Mouse (Mus musculus) CH12.LX (cell line): ENCODE measurements around the gene Rnf144b. TPM values are rescaled to one million over a fixed set of nuclear protein-coding genes. Genes with fewer than 3 reads are reported as not detected.

Source experiments
- DNase-seq: peaks from one replicate; pipeline ENCODE4 v3.0.0-alpha.2; 2013; ENCODE audit errors: extremely low read depth
- H3K27ac ChIP-seq: 2 replicates; pipeline ENCODE4 v1.5.1; 2012; ENCODE audit warnings: low read depth, mild to moderate bottlenecking, control low read depth, moderate library complexity; ENCODE audit not compliant: insufficient read depth
- H3K27me3 ChIP-seq: replicated peaks from 2 replicates; pipeline ENCODE3; 2012; ENCODE audit warnings: inconsistent platforms
- H3K36me3 ChIP-seq, 2 experiments: replicated peaks in 1 of 2; 2 replicates each; pipeline versions ENCODE3 to v1.6.1; 2012; ENCODE audit warnings: inconsistent platforms in 1 of 2, low read length in 1 of 2, mild to moderate bottlenecking in 1 of 2, mixed read lengths in 1 of 2, moderate library complexity in 1 of 2; ENCODE audit not compliant: control insufficient read depth in 1 of 2, insufficient read depth in 1 of 2
- H3K4me1 ChIP-seq, 2 experiments: 2 replicates each; pipeline ENCODE4 v1.6.1; 2012; ENCODE audit warnings: inconsistent platforms in 1 of 2, moderate library complexity in 1 of 2; ENCODE audit not compliant: insufficient read depth in 2 of 2, control insufficient read depth in 1 of 2
- H3K4me2 ChIP-seq: 2 replicates; pipeline ENCODE4 v1.6.1; 2012; ENCODE audit warnings: low read depth, mild to moderate bottlenecking, control low read depth; ENCODE audit not compliant: poor library complexity, insufficient read depth, severe bottlenecking
- H3K4me3 ChIP-seq, 3 experiments: fragments of 150-350 bp in 1 of 3; sonication (generic) in 1 of 3; replicated peaks in 1 of 3; 2 replicates each; pipeline versions ENCODE3 to v1.5.1; 2011 to 2012; ENCODE audit warnings: low read depth in 2 of 3, low read length in 2 of 3, mild to moderate bottlenecking in 2 of 3, moderate library complexity in 2 of 3, control low read depth in 1 of 3, improper control_type of control experiment in 1 of 3, inconsistent platforms in 1 of 3, mixed read lengths in 1 of 3; ENCODE audit not compliant: poor library complexity in 1 of 3
- H3K79me2 ChIP-seq: replicated peaks from 2 replicates; pipeline ENCODE4 v1.6.1; 2012; ENCODE audit warnings: mild to moderate bottlenecking, moderate library complexity; ENCODE audit not compliant: control insufficient read depth, poor library complexity, insufficient read depth, severe bottlenecking; ENCODE audit errors: extremely low read depth
- H3K9ac ChIP-seq: 2 replicates; pipeline ENCODE4 v1.6.1; 2012; ENCODE audit warnings: low read depth, mild to moderate bottlenecking, control low read depth, moderate library complexity; ENCODE audit not compliant: insufficient read depth
- H3K9me3 ChIP-seq: replicated peaks from 2 replicates; pipeline ENCODE3; 2012; ENCODE audit warnings: low read length, inconsistent platforms, mixed read lengths
- BHLHE40 ChIP-seq: IDR thresholded peaks from 2 replicates; pipeline ENCODE4 v1.6.1; 2011; ENCODE audit warnings: mild to moderate bottlenecking, low read depth, low read length, improper control_type of control experiment
- CHD1 ChIP-seq: IDR thresholded peaks from 2 replicates; pipeline ENCODE4 v1.6.1; 2012; ENCODE audit warnings: low read depth, low read length, improper control_type of control experiment, inconsistent platforms
- CHD2 ChIP-seq: IDR thresholded peaks from 2 replicates; pipeline ENCODE4 v1.6.1; 2011; ENCODE audit warnings: low read length, improper control_type of control experiment
- CTCF ChIP-seq, 2 experiments: IDR thresholded peaks in 1 of 2; conservative IDR thresholded peaks in 1 of 2; 2 replicates each; pipeline ENCODE4 v1.5.1; 2011 to 2012; ENCODE audit warnings: low read depth in 2 of 2, low read length in 2 of 2, improper control_type of control experiment in 1 of 2, inconsistent platforms in 1 of 2, mild to moderate bottlenecking in 1 of 2, moderate library complexity in 1 of 2
- ELF1 ChIP-seq: IDR thresholded peaks from 2 replicates; pipeline ENCODE4 v1.6.1; 2014; ENCODE audit warnings: low read depth, mild to moderate bottlenecking, inconsistent platforms, low read length, improper control_type of control experiment
- EP300 ChIP-seq: IDR thresholded peaks from 2 replicates; pipeline ENCODE4 v1.6.1; 2011; ENCODE audit warnings: low read length, improper control_type of control experiment
- KAT2A ChIP-seq: IDR thresholded peaks from 2 replicates; pipeline ENCODE4 v1.6.1; 2012; ENCODE audit warnings: low read length, improper control_type of control experiment, inconsistent platforms; ENCODE audit not compliant: insufficient replicate concordance
- MEF2A ChIP-seq: IDR thresholded peaks from 2 replicates; pipeline ENCODE4 v1.6.1; 2014; ENCODE audit warnings: low read depth, mild to moderate bottlenecking, inconsistent platforms, low read length, improper control_type of control experiment, borderline replicate concordance
- MXI1 ChIP-seq: IDR thresholded peaks from 2 replicates; pipeline ENCODE4 v1.6.1; 2011; ENCODE audit warnings: mild to moderate bottlenecking, low read depth, low read length, improper control_type of control experiment
- PAX5 ChIP-seq: IDR thresholded peaks from 2 replicates; pipeline ENCODE4 v1.6.1; 2012; ENCODE audit warnings: low read length, inconsistent platforms, mixed read lengths
- POLR2A ChIP-seq: IDR thresholded peaks from 2 replicates; pipeline ENCODE4 v1.6.1; 2011; ENCODE audit warnings: low read depth, mild to moderate bottlenecking, improper control_type of control experiment, low read length
- SIN3A ChIP-seq: IDR thresholded peaks from 2 replicates; pipeline ENCODE4 v1.6.1; 2012; ENCODE audit warnings: low read length, improper control_type of control experiment, inconsistent platforms
- SMC3 ChIP-seq: IDR thresholded peaks from 2 replicates; pipeline ENCODE4 v1.6.1; 2011; ENCODE audit warnings: low read depth, low read length, improper control_type of control experiment
- UBTF ChIP-seq: IDR thresholded peaks from 2 replicates; pipeline ENCODE4 v1.6.1; 2012; ENCODE audit warnings: low read depth, mild to moderate bottlenecking, inconsistent platforms, low read length, improper control_type of control experiment, moderate library complexity
- ZKSCAN1 ChIP-seq: IDR thresholded peaks from 2 replicates; pipeline ENCODE4 v1.6.1; 2012; ENCODE audit warnings: low read depth, inconsistent platforms, low read length, improper control_type of control experiment, borderline replicate concordance
- ZMIZ1 ChIP-seq: IDR thresholded peaks from 2 replicates; pipeline ENCODE4 v1.6.1; 2012; ENCODE audit warnings: low read depth, mild to moderate bottlenecking, inconsistent platforms, low read length, improper control_type of control experiment
- dilution Hi-C: fragments of 300-500 bp; cut with MboI; formaldehyde crosslinking; loops from 2 replicates; pipeline ENCODE4 v1.14.3; 2020; ENCODE audit warnings: low sequenced_read_pairs; ENCODE audit not compliant: extremely low pct_unique_long_range_greater_than_20kb, extremely low pct_ligation_motif_present
- in situ Hi-C: fragments of 300-500 bp; cut with MboI; formaldehyde crosslinking; loops from 3 replicates; pipeline ENCODE4 v1.14.3; 2019; ENCODE audit warnings: low sequenced_read_pairs, low pct_ligation_motif_present, low pct_unique_long_range_greater_than_20kb, mixed read lengths
- polyA plus RNA-seq: library from polyadenylated mRNA; unstranded; fragments of >175 nt; gene quantifications from 2 replicates; pipeline ENCODE4 v1.2.1, GENCODE M21; 2012; ENCODE audit warnings: low read depth; ENCODE audit not compliant: insufficient read length
- total RNA-seq, 2 experiments: library from RNA; depleted of rRNA; stranded (reverse); fragments of 300-350 nt in 1 of 2; fragments of >200 nt in 1 of 2; gene quantifications; 2 replicates each; pipeline ENCODE4 v1.2.3; 2012 to 2014

Rnf144b gene
- total and polyA plus RNA-seq, 3 experiments, result not detected

DNA sequence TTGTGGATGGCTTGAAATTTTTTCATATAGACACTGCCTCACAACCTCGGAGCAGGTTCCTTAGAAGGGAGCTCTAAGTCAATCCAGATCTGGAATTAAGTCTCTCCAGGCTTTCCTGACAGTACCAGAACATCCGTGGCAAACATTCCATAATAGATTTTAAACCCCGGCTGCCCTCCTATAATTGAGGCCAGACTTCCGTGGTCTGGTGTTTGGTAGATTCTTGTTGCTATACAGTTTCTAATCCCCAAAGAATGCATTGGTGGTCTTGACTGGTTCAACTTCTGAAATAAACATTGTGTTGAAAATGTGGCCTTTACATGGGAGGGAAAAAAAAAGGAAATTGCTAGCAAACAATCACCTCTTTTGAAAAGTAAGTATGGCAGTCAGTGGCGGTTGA, 30.8 kb downstream of the Rnf144b start:
- H3K9ac ChIP-seq, result no peak overlapping the region
- H3K27ac ChIP-seq, result no peak overlapping the region
- no peaks in the 10 kb centered on the region for H3K79me2 ChIP-seq
- TF ChIP-seq ZKSCAN1 (no peak), MEF2A (no peak), POLR2A (no peak), EP300 (no peak), SIN3A (no peak), MXI1 (no peak), ELF1 (no peak)
- no peak for DNase-seq
- no peaks in the 10 kb centered on the region for H3K27me3 ChIP-seq
- H3K4me2 ChIP-seq, result no peak overlapping the region
- no peak overlapping the region for H3K4me3 ChIP-seq
- H3K36me3 ChIP-seq, result no peaks in the 10 kb centered on the region
- H3K9me3 ChIP-seq, result no peaks in the 10 kb centered on the region
- dilution Hi-C loops, result no loop called here
- in situ Hi-C loops, result no loop called here
- H3K4me1 ChIP-seq, result peaks cover 0 to 6% of the 10 kb centered on the region in 2 experiments; a peak in 1 of 4 replicates

DNA sequence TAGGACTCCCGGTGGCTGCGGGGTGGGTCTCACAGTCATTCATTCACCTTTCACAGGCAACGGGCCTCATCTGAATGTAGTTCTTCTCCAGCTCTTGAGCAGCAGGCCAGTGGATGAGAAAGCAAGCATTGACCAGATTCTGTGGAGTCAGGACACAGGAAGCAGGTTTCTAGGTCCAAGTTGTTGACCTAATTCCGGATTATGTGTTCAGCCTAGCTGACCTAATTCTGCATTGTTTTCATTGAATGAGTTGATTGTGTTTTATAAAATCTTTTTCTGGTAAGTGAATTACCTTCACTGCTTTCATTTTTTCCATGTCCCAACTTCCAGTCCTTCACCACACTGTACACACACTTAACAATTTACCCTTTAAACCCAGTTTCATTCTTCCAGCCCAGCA, 32.4 kb downstream of the Rnf144b start:
- Histone ChIP-seq H3K9ac (no peak overlapping the region), H3K27me3 (no peaks in the 10 kb centered on the region), H3K9me3 (no peaks in the 10 kb centered on the region), H3K4me1 (no peaks in the 10 kb centered on the region), H3K79me2 (no peaks in the 10 kb centered on the region), H3K4me2 (no peak overlapping the region), H3K4me3 (no peak overlapping the region), H3K27ac (no peak overlapping the region), H3K36me3 (no peaks in the 10 kb centered on the region)
- DNase-seq, result no peak
- dilution Hi-C loops (no loop called here), in situ Hi-C loops (no loop called here)
- no peak for TF ChIP-seq EP300
- TF ChIP-seq POLR2A, result no peak
- no peak for TF ChIP-seq UBTF
- no peak for TF ChIP-seq MEF2A
- TF ChIP-seq PAX5, result no peak
- no peak for TF ChIP-seq SIN3A
- no peak for TF ChIP-seq ELF1
- no peak for TF ChIP-seq ZMIZ1
- TF ChIP-seq SMC3, result no peak
- no peak for TF ChIP-seq CHD1
- no peak for TF ChIP-seq BHLHE40

DNA sequence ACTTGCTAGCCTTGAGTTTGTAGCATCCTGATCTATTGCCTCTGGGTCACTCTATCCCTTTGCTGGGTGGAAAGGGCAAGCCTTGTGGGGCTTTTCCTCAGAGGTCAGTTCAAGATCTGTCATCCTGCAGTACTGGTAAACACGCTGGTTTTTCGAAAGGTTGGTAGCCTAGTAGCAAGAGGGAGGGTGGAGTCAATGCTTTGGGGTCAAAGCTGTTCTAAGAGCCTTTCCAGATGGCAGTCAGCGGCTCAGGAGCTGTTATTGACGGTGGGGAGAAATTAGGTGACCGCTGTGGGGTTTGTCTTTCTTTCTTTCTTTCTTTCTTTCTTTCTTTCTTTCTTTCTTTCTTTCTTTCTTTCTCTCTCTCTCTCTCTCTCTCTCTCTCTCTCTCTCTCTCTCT, 34.4 kb downstream of the Rnf144b start:
- dilution Hi-C loops, result no loop called here
- H3K4me1 ChIP-seq, result no peaks in the 10 kb centered on the region
- no peak for DNase-seq
- no peak overlapping the region for H3K4me2 ChIP-seq
- H3K27me3 ChIP-seq, result no peaks in the 10 kb centered on the region
- in situ Hi-C loops, result no loop called here
- H3K79me2 ChIP-seq, result no peaks in the 10 kb centered on the region
- no peaks in the 10 kb centered on the region for H3K9me3 ChIP-seq
- no peak overlapping the region for H3K4me3 ChIP-seq
- TF ChIP-seq BHLHE40, result no peak
- no peak for TF ChIP-seq CHD2
- no peak for TF ChIP-seq KAT2A
- TF ChIP-seq CTCF (conservative IDR thresholded peaks at IDR 0.05 in 1 of 2, IDR thresholded peaks at IDR 0.05 in 1 of 2; ENCODE audit: low read depth in 2 of 2, low read length in 2 of 2), result no peak
- TF ChIP-seq CHD1, result no peak
- H3K27ac ChIP-seq, result no peak overlapping the region
- no peaks in the 10 kb centered on the region for H3K36me3 ChIP-seq
- H3K9ac ChIP-seq, result no peak overlapping the region
